Mouse (Mus musculus) forebrain, embryonic 12.5 days (tissue): Measurements from ENCODE around the gene R3hdm2. TPM values are rescaled to one million over a fixed set of nuclear protein-coding genes. Genes with fewer than 3 reads are reported as not detected.

Experiments
- ATAC-seq: fragments of 200-750 bp; cut with Nextera tagmentation; 2 replicates; pipeline ENCODE4 v1.8.0; 2017; ENCODE audit warnings: moderate TSS enrichment; ENCODE audit not compliant: low FRiP score
- H3K27ac ChIP-seq: fragments of 300-500 bp; sonication (generic); 2 replicates; pipeline ENCODE4 v1.5.1; 2016; ENCODE audit warnings: mild to moderate bottlenecking
- H3K27me3 ChIP-seq: fragments of 300-500 bp; sonication (generic); 2 replicates; pipeline ENCODE4 v1.6.1; 2016; ENCODE audit warnings: mild to moderate bottlenecking
- H3K36me3 ChIP-seq: fragments of 300-500 bp; sonication (generic); replicated peaks from 2 replicates; pipeline ENCODE4 v1.6.1; 2016; ENCODE audit warnings: mild to moderate bottlenecking
- H3K4me1 ChIP-seq: fragments of 300-500 bp; sonication (generic); 2 replicates; pipeline ENCODE4 v1.6.1; 2016
- H3K4me2 ChIP-seq: fragments of 300-500 bp; sonication (generic); 2 replicates; pipeline ENCODE4 v1.6.1; 2016; ENCODE audit warnings: mild to moderate bottlenecking, moderate library complexity
- H3K4me3 ChIP-seq: fragments of 300-500 bp; sonication (generic); replicated peaks from 2 replicates; pipeline ENCODE4 v1.5.1; 2016; ENCODE audit warnings: mild to moderate bottlenecking
- H3K9ac ChIP-seq: fragments of 300-500 bp; sonication (generic); 2 replicates; pipeline ENCODE4 v1.6.1; 2016; ENCODE audit warnings: mild to moderate bottlenecking
- H3K9me3 ChIP-seq: fragments of 300-500 bp; sonication (generic); 2 replicates; pipeline ENCODE4 v1.6.1; 2016
- WGBS: fragments of 180-500 bp; shearing (Covaris S2); methylation state at CpG from one replicate; pipeline ENCODE4 v1.1.7; 2016; 5-methylcytosine and 5-hydroxymethylcytosine counted together
- polyA plus RNA-seq: library from polyadenylated mRNA; unstranded; fragments of >200 nt; fragmentation: Nextera tagmentation; extraction: Ambion mirVana; gene quantifications from 2 replicates; pipeline ENCODE4 v1.2.1, GENCODE M21; 2016

R3hdm2 gene
- polyA plus RNA-seq, 1 experiment from 2014 or later, result 37.5 TPM

DNA sequence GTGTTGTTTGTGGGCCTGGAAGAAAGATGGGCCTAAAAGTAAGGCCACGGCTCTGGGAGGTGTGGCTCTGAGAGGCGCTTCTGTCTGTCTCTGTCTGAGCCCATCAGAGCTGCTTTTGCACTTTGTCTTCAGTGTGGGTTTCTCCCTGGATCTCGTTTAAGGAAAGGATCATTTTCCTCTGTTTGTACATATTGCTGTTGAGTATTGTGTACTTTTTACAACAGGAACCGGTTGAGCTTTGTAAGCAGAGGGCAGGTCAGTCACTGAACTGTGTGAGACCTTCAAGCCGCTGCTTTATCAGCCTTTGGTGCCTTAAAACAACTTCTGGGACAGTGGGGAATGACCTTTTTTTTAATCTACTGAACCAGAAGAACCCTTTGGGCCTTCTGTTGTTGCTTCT, 32.0 kb downstream of the R3hdm2 start:
- H3K4me3 ChIP-seq, result no peak overlapping the region
- H3K36me3 ChIP-seq, result peaks cover 7% of the 10 kb centered on the region; the same call in 1 of the 2 replicates
- 43% methylated on average over 5 of the region's 5 CpGs for WGBS
- H3K9ac ChIP-seq, result no peak overlapping the region
- ATAC-seq, result no peak
- no peaks in the 10 kb centered on the region for H3K4me1 ChIP-seq
- H3K9me3 ChIP-seq, result no peaks in the 10 kb centered on the region
- H3K4me2 ChIP-seq, result no peak overlapping the region
- no peaks in the 10 kb centered on the region for H3K27me3 ChIP-seq
- H3K27ac ChIP-seq, result no peak overlapping the region

DNA sequence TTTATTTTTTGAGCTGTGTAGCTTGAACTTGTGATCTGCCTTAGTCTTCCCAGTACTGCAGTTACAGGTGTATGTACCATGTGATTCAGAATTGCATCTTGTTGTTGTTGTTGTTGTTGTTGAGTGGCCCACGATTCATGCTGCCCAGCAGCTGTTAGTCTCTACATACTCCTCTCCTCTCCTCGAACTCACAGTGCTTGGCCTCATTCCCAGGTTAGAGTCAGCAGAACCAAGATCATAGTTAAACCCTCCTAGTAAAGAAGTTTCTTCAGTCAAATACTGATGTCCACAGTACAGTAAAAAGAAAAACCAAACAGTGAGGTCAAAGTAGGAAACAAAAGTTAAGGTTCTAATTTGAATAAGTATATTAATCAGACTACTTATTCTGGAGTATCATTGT, 32.6 kb downstream of the R3hdm2 start:
- 84% methylated on average over 2 of the region's 2 CpGs for WGBS
- H3K4me3 ChIP-seq, result no peak overlapping the region
- H3K36me3 ChIP-seq, result peaks cover 7% of the 10 kb centered on the region; the same call in 1 of the 2 replicates
- H3K4me2 ChIP-seq, result no peak overlapping the region
- no peaks in the 10 kb centered on the region for H3K27me3 ChIP-seq
- no peak for ATAC-seq
- no peaks in the 10 kb centered on the region for H3K4me1 ChIP-seq
- H3K27ac ChIP-seq, result no peak overlapping the region
- H3K9me3 ChIP-seq, result no peaks in the 10 kb centered on the region
- no peak overlapping the region for H3K9ac ChIP-seq

DNA sequence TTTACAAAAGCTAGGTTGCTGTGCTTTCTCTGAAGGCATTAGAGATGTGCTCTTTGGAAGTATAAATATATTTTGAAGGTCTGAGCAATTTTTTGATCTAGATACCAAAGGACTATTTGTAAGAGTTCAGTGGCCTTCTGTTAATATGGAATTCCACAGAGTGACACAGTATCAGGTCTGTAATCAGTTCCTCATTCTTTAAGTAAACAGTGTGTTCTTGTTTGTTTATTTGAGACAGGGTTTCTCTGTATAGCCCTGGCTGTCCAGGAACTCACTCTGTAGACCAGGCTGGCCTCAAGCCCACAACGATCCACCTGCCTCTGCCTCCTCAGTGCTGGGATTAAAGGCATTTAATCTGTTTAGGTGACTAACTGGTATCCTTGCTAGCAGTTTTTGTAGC, 33.5 kb downstream of the R3hdm2 start:
- WGBS, result 89% methylated on average over 1 of the region's 1 CpGs
- Histone ChIP-seq H3K4me2 (no peak overlapping the region), H3K4me1 (no peaks in the 10 kb centered on the region), H3K36me3 (peaks cover 7% of the 10 kb centered on the region; the same call in 1 of the 2 replicates), H3K4me3 (no peak overlapping the region), H3K27ac (no peak overlapping the region), H3K9me3 (no peaks in the 10 kb centered on the region), H3K27me3 (no peaks in the 10 kb centered on the region), H3K9ac (no peak overlapping the region)
- ATAC-seq, result no peak

DNA sequence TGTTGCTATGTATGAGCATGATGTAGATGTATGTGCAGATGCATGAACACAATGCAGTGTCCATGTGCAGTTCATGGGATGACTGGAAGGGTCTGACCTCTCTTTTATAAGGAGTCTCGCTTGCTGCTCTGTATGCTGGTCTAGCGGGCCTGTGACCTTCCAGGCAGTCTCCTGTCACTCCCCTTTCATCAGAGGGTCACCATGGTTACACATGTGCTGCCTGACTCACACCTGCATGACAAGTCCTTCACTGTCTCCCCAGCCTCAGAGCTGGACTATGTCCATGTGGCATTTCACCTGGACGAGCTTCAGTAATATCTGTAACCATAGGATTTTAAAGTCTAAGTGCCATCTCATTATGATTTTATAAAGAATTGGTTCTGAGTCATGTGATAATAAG, 34.0 kb downstream of the R3hdm2 start:
- H3K27ac ChIP-seq, result no peak overlapping the region
- no peak overlapping the region for H3K4me2 ChIP-seq
- no peak for ATAC-seq
- 85% methylated on average over 3 of the region's 3 CpGs for WGBS
- no peak overlapping the region for H3K9ac ChIP-seq
- no peaks in the 10 kb centered on the region for H3K9me3 ChIP-seq
- H3K4me3 ChIP-seq, result no peak overlapping the region
- peaks cover 7% of the 10 kb centered on the region; the same call in 1 of the 2 replicates for H3K36me3 ChIP-seq
- no peaks in the 10 kb centered on the region for H3K27me3 ChIP-seq
- H3K4me1 ChIP-seq, result 0 out of 2 replicates have a peak, but pooled peaks cover 2% of the 10 kb centered on the region

DNA sequence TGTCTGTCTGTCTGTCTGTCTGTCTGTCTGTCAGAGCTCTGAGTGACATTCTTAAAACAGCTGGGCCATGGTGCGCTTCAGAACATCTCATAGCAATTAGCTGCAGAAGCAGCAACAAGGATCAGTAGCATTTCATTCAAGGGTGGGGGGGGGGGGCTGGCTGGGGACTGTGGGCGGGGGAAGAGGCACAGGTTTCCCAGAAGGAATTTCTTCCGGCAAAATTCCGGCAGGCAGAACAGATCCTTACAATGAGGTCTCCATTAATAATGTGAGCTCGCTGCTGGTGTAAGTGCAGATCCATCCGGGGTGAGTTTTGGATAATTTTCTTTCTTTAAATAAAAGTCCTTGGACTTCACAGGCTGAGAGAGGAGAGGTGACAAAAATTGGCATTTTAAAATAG, 40.0 kb downstream of the R3hdm2 start:
- Histone ChIP-seq H3K4me3 (no peak overlapping the region), H3K9ac (0 out of 2 replicates have a peak overlapping the region, but pooled peaks have one; percentile 21)

DNA sequence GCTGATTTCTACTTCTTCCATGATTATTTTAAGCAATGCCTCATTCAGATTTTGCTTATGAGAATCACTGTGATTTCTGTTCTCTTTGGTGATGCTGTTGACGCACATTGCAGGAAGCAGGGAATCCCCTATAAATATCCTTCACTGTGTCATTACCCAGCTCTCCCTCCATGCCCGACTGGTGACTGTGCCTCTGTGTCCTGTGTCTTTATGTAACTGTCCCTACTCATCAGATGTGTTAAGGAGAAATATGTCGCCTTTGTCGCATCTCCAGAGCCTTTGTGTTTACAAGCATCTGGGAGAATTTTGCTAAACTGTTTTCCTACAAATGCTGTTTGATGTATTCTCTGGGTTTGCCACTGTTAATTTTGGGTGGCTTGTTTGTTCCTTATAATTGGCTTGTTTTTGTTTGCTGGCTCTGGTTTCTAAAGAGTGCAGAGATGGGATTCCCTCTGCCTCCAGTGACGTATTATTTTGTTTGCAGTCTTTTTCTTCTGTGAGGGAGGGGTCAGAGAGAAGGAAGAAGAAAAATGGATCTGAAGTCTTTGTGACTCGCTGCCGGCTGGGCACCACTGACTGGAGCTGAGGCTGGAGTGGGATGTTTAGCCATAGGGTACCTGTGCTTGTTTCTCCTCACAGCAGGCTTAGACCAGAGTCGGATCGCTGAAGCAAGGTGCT, 40.7 kb downstream of the R3hdm2 start:
- peak; percentile 68 for ATAC-seq

More for the DNA sequence above, 40.0 kb downstream of the R3hdm2 start:
- peak overlapping the region; percentile 30 for H3K4me2 ChIP-seq
- H3K9me3 ChIP-seq, result no peaks in the 10 kb centered on the region
- no peak overlapping the region for H3K27ac ChIP-seq
- no peaks in the 10 kb centered on the region for H3K27me3 ChIP-seq
- peaks cover 32% of the 10 kb centered on the region for H3K4me1 ChIP-seq
- 0 out of 2 replicates have a peak, but pooled peaks cover 2% of the 10 kb centered on the region for H3K36me3 ChIP-seq
- WGBS, result 3% methylated on average over 6 of the region's 6 CpGs
- no peak for ATAC-seq

DNA sequence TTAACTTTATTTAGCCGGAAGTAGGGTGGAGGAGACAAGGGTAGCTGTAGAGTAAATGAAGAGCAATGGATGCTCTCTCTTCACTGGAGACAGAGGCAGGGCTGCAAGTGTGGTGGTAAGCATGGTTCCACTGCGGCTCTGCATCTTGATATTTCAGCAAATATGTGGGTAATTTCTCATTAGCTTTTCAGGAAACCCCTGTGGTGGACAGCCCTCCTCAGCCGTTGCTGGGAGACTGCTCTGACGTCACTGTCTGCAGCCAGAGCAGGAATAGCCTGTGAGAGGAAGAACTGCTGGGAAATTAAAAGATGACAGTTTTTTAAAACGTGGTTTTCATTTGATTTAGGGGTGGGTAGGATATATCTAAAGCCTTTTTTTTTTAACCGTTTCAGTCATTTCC, 41.9 kb downstream of the R3hdm2 start:
- Histone ChIP-seq H3K9me3 (no peaks in the 10 kb centered on the region), H3K36me3 (no peaks in the 10 kb centered on the region), H3K4me2 (0 out of 2 replicates have a peak overlapping the region, but pooled peaks have one; percentile 6), H3K4me1 (peaks cover 41% of the 10 kb centered on the region), H3K27ac (no peak overlapping the region), H3K9ac (no peak overlapping the region), H3K27me3 (no peaks in the 10 kb centered on the region), H3K4me3 (no peak overlapping the region)
- 29% methylated on average over 6 of the region's 6 CpGs for WGBS
- peak; percentile 68 for ATAC-seq

More for the DNA sequence above, 40.7 kb downstream of the R3hdm2 start:
- peak overlapping the region; percentile 32 for H3K4me2 ChIP-seq
- peak overlapping the region; percentile 7; the same call in 1 of the 2 replicates for H3K4me3 ChIP-seq
- H3K27me3 ChIP-seq, result no peaks in the 10 kb centered on the region
- H3K27ac ChIP-seq, result 0 out of 2 replicates have a peak overlapping the region, but pooled peaks have one; percentile 31
- H3K36me3 ChIP-seq, result no peaks in the 10 kb centered on the region
- no peaks in the 10 kb centered on the region for H3K9me3 ChIP-seq
- 5% methylated on average over 9 of the region's 9 CpGs for WGBS
- no peak overlapping the region for H3K9ac ChIP-seq
- H3K4me1 ChIP-seq, result peaks cover 34% of the 10 kb centered on the region

DNA sequence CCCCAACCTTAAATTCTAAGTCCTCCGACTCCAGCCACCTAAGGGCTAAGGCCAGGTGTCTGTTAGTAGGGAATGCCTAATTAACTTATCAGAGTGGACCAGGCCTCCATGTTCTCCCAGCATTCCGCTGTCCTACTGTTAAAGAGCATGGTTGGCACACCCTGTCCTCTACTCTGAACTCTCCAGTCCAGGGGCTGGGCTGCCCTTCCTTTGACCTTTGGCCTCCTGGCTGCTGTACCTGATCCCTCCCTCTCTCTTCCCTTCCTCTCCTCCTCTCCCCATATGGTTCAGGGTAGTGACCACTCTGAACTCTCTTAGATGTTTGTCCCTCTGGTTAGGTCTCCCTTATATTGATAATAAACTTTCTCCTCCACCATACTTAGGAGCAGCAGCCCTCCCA, 45.7 kb downstream of the R3hdm2 start:
- 84% methylated on average over 2 of the region's 2 CpGs for WGBS
- Histone ChIP-seq H3K27ac (no peak overlapping the region), H3K4me3 (no peak overlapping the region), H3K4me1 (peaks cover 27% of the 10 kb centered on the region), H3K9me3 (no peaks in the 10 kb centered on the region), H3K9ac (no peak overlapping the region), H3K36me3 (no peaks in the 10 kb centered on the region), H3K27me3 (no peaks in the 10 kb centered on the region), H3K4me2 (no peak overlapping the region)
- ATAC-seq, result no peak

DNA sequence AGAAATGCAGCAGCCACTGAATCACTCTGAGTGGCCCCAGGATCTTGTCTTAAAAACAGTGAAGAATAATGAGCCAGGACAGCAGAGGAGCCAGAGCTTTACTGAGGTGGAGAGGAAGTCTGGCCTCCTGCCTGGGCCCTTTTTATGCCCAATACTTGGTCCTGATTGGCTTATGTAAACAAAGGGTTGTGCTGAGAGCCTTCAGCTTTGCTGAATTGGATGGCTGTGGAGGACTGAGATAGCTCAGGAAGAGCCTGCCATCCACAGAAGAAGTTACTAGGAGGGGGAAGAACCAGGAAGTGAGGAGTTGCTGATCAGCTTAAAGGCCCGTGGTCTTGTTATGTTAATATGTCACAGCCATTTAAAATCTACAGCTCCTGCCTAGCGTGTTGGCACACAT, 46.5 kb downstream of the R3hdm2 start:
- peak overlapping the region; percentile 56 for H3K27ac ChIP-seq
- H3K4me1 ChIP-seq, result peaks cover 18% of the 10 kb centered on the region
- H3K9me3 ChIP-seq, result no peaks in the 10 kb centered on the region
- H3K4me3 ChIP-seq, result no peak overlapping the region
- no peaks in the 10 kb centered on the region for H3K36me3 ChIP-seq
- no peak overlapping the region for H3K9ac ChIP-seq
- whole genome bisulfite sequencing, result 22% methylated on average over 2 of the region's 2 CpGs
- no peak overlapping the region for H3K4me2 ChIP-seq
- ATAC-seq, result no peak
- no peaks in the 10 kb centered on the region for H3K27me3 ChIP-seq

DNA sequence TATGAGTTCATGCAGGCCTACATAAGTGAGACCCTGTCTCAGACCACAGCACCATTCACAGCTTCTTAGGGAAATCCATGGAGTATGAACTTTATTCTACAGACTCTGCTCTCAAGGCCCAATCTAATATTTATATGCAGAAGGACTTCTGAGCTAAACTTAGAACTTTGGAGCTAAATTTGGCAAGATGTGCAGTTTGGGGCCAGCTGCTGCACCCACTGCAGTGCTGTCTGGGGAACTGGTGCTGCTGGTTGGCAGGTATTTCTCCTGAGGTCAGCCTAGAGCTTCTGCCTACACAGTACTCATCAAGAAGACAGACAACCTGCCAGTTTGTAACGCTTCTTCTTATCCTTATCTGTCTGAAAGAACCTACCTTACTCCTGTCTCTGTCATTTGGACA, 47.0 kb downstream of the R3hdm2 start:
- WGBS, result 96% methylated on average over 1 of the region's 1 CpGs
- Histone ChIP-seq H3K27me3 (no peaks in the 10 kb centered on the region), H3K27ac (no peak overlapping the region), H3K4me1 (peaks cover 14% of the 10 kb centered on the region), H3K4me2 (no peak overlapping the region), H3K9me3 (no peaks in the 10 kb centered on the region), H3K4me3 (no peak overlapping the region), H3K36me3 (no peaks in the 10 kb centered on the region), H3K9ac (no peak overlapping the region)
- no peak for ATAC-seq

DNA sequence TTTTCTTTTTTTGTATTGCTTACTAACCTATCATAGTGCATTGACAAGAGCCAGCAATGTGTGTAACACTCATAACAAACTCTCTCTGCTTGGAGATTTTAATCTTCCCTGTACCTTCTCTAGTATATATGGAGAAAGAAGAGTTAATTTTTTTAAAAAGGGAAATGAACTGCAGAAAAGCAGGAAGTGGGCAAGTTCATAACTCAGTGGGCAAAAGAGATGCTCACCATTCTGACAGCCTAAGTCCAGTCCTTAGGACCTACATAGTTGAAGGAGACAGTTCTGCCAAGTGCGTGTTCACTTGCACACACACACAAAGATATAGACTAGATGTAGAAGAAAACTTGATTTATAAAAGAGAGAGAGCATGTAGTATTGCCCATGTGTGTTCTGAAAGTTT, 47.9 kb downstream of the R3hdm2 start:
- 100% methylated on average over 1 of the region's 1 CpGs for WGBS
- no peaks in the 10 kb centered on the region for H3K36me3 ChIP-seq
- no peaks in the 10 kb centered on the region for H3K9me3 ChIP-seq
- no peak overlapping the region for H3K27ac ChIP-seq
- H3K4me3 ChIP-seq, result no peak overlapping the region
- H3K4me1 ChIP-seq, result peaks cover 10% of the 10 kb centered on the region
- no peak for ATAC-seq
- no peaks in the 10 kb centered on the region for H3K27me3 ChIP-seq
- H3K4me2 ChIP-seq, result no peak overlapping the region
- H3K9ac ChIP-seq, result no peak overlapping the region

DNA sequence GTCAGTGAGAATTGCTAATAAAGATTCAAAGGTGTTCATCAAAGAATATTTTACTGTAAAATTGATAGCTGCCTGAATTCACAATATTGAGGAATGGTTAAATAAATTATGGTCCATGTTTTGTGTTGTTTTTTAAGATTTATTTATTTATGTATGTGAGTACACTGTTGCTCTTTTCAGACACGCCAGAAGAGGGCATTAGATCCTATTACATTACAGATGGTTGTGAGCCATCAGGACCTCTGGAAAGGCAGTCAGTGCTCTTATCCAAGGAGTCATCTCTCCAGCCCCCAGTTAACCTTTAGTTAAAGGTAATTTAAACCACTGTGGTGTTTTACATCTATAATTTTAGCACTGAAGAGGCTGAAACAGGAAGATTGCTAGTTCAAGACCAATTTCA, 49.4 kb downstream of the R3hdm2 start:
- Histone ChIP-seq H3K27me3 (no peaks in the 10 kb centered on the region), H3K27ac (no peak overlapping the region), H3K4me2 (no peak overlapping the region), H3K4me3 (no peak overlapping the region), H3K4me1 (peaks cover 10% of the 10 kb centered on the region), H3K9me3 (no peaks in the 10 kb centered on the region), H3K36me3 (no peaks in the 10 kb centered on the region), H3K9ac (no peak overlapping the region)
- no peak for ATAC-seq
- WGBS, result 68% methylated on average over 1 of the region's 1 CpGs

DNA sequence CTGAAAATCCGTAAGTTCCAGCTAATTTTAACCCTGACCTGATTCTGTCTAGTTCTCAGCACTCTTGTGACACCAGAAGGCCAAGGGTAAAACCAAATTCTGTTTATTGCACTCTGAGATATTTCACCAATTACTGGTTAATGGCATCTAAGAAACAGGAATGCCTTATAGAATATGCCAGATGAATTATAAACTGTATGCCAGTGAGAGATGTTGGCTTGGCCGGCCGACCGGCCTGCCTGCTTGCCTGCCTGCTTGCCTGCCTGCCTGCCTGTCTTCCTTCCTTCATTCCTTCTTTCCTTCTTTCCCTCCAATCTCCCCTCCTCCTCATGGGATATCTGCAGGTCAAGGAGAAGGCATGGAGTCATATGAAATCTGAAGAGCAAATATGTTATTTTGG, 52.3 kb downstream of the R3hdm2 start:
- Histone ChIP-seq H3K27ac (no peak overlapping the region), H3K36me3 (no peaks in the 10 kb centered on the region), H3K27me3 (no peaks in the 10 kb centered on the region), H3K9me3 (no peaks in the 10 kb centered on the region), H3K4me3 (no peak overlapping the region), H3K4me1 (no peaks in the 10 kb centered on the region), H3K9ac (no peak overlapping the region), H3K4me2 (no peak overlapping the region)
- ATAC-seq, result no peak
- WGBS, result 98% methylated on average over 4 of the region's 4 CpGs
